Mouse (Mus musculus) MEL (cell line): ENCODE results near the gene Sgms1.

Experiments
- CTCF ChIP-seq, 3 experiments: IDR thresholded peaks in 2 of 3; conservative IDR thresholded peaks in 1 of 3; 2 replicates each; pipeline ENCODE4 v1.5.1; 2011 to 2012; ENCODE audit warnings: low read length in 3 of 3, low read depth in 2 of 3, mild to moderate bottlenecking in 2 of 3, improper control_type of control experiment in 1 of 3, inconsistent platforms in 1 of 3, mixed read lengths in 1 of 3, moderate library complexity in 1 of 3; ENCODE audit not compliant: control insufficient read depth in 1 of 3, insufficient read depth in 1 of 3, poor library complexity in 1 of 3, severe bottlenecking in 1 of 3
- GABPA ChIP-seq: IDR thresholded peaks from 2 replicates; pipeline ENCODE4 v1.6.1; 2012; ENCODE audit warnings: low read depth, mild to moderate bottlenecking, inconsistent platforms, low read length, improper control_type of control experiment, moderate library complexity
- GATA1 ChIP-seq: IDR thresholded peaks from 2 replicates; pipeline ENCODE4 v1.6.1; 2011; ENCODE audit warnings: low read depth, low read length, improper control_type of control experiment
- JUND ChIP-seq: IDR thresholded peaks from 2 replicates; pipeline ENCODE4 v1.6.1; 2011; ENCODE audit warnings: low read depth, mild to moderate bottlenecking, improper control_type of control experiment, low read length
- POLR2A ChIP-seq, 2 experiments: IDR thresholded peaks; 2 replicates each; pipeline ENCODE4 v1.6.1; 2011 to 2012; ENCODE audit warnings: low read length in 2 of 2, mild to moderate bottlenecking in 2 of 2, control low read depth in 1 of 2, improper control_type of control experiment in 1 of 2, low read depth in 1 of 2, moderate library complexity in 1 of 2; ENCODE audit not compliant: control insufficient read depth in 1 of 2, insufficient read depth in 1 of 2, poor library complexity in 1 of 2
- RCOR1 ChIP-seq: IDR thresholded peaks from 2 replicates; pipeline ENCODE4 v1.6.1; 2012; ENCODE audit warnings: low read depth, mild to moderate bottlenecking, inconsistent platforms, low read length, improper control_type of control experiment

- TF ChIP-seq RCOR1 (no peak), POLR2A (IDR thresholded peaks at IDR 0.05; ENCODE audit: control insufficient read depth in 1 of 2, insufficient read depth in 1 of 2, low read depth in 1 of 2, low read length in 2 of 2, poor library complexity in 1 of 2) (no peak), GATA1 (no peak), JUND (no peak), GABPA (no peak), CTCF (IDR thresholded peaks at IDR 0.05 in 2 of 3, conservative IDR thresholded peaks at IDR 0.05 in 1 of 3; ENCODE audit: control insufficient read depth in 1 of 3, insufficient read depth in 1 of 3, low read depth in 2 of 3, low read length in 3 of 3, poor library complexity in 1 of 3, severe bottlenecking in 1 of 3) (no peak)
Observed at GRCm38 (mm10) chr19:32325100-32325768, 64.3 kb downstream of the Sgms1 start.
